Mouse (Mus musculus) macrophage (primary cell): ENCODE data around the gene Aldh1a7. TPM values are rescaled to one million over a fixed set of nuclear protein-coding genes. Genes with fewer than 3 reads are reported as not detected.

ENCODE experiments used
- H3K27ac ChIP-seq: fragments of 350-480 bp; formaldehyde crosslinking; 2 replicates; pipeline ENCODE4 v1.9.0; 2021
- H3K36me3 ChIP-seq: fragments of 350-480 bp; formaldehyde crosslinking; 2 replicates; pipeline ENCODE4 v1.9.0; 2021; ENCODE audit errors: inconsistent target
- H3K4me3 ChIP-seq: fragments of 350-480 bp; formaldehyde crosslinking; 2 replicates; pipeline ENCODE4 v1.9.0; 2021; ENCODE audit errors: inconsistent target
- H3K79me2 ChIP-seq: fragments of 350-480 bp; formaldehyde crosslinking; 2 replicates; pipeline ENCODE4 v1.9.0; 2021; ENCODE audit errors: inconsistent target
- WGBS: methylation state at CpG from one replicate; pipeline ENCODE4 v1.1.7; 2026; ENCODE audit warnings: inconsistent platforms; ENCODE audit not compliant: missing documents; 5-methylcytosine and 5-hydroxymethylcytosine counted together
- polyA plus RNA-seq: library from polyadenylated mRNA; stranded (reverse); fragments of 250-400 nt; gene quantifications from 3 replicates; pipeline ENCODE4 v1.2.4, GENCODE M21; 2018; ENCODE audit warnings: inconsistent platforms
- total RNA-seq, 78 experiments: library from RNA; depleted of rRNA; stranded (reverse); fragments of 250-400 nt; gene quantifications; 1 replicate in 9 of 78; 2 replicates in 24 of 78; 3 replicates in 43 of 78; 4 replicates in 2 of 78; pipeline ENCODE4 v1.2.4; 2018; ENCODE audit warnings: inconsistent platforms in 56 of 78

Aldh1a7 gene
- total RNA-seq (2018; cell fraction: chromatin; rRNA removed): under 1 TPM in 1 of 26 experiments, not detected in 25; 0.32 TPM
- not detected for total RNA-seq (2018; cell fraction: cytosol; rRNA removed)
- total RNA-seq (2018; cell fraction: nucleus; rRNA removed): not detected
- not detected in 3 replicates for polyA plus RNA-seq

GRCm38 (mm10) chr19:20727381-20727780 lies at the start of gene Aldh1a7:
Gene Aldh1a7 (minus strand): TSS chr19:20727562.
- no peaks in the 10 kb centered on the region for H3K79me2 ChIP-seq
- no peaks in the 10 kb centered on the region for H3K36me3 ChIP-seq
- 87% methylated on average over 2 of the region's 2 CpGs for WGBS
- H3K4me3 ChIP-seq: no peak within 1 kb of the TSS
- H3K27ac ChIP-seq: no peak within 1 kb of the TSS

GRCm38 (mm10) chr19:20775681-20776080 lies 48.3 kb upstream of the Aldh1a7 start:
- WGBS: 95% methylated on average over 2 of the region's 2 CpGs
- Histone ChIP-seq H3K27ac (no peak overlapping the region), H3K79me2 (no peaks in the 10 kb centered on the region), H3K36me3 (no peaks in the 10 kb centered on the region), H3K4me3 (no peak overlapping the region)

- 90% methylated on average over 7 of the region's 7 CpGs for WGBS
- Histone ChIP-seq H3K27ac (no peak overlapping the region), H3K36me3 (no peaks in the 10 kb centered on the region), H3K4me3 (no peak overlapping the region), H3K79me2 (no peaks in the 10 kb centered on the region)
Observed at GRCm38 (mm10) chr19:20773941-20774340, 46.6 kb upstream of the Aldh1a7 start.

GRCm38 (mm10) chr19:20764214-20764613 lies 36.9 kb upstream of the Aldh1a7 start:
- H3K36me3 ChIP-seq: no peaks in the 10 kb centered on the region
- no peak overlapping the region for H3K4me3 ChIP-seq
- WGBS: 57% methylated on average over 1 of the region's 1 CpGs
- H3K27ac ChIP-seq: no peak overlapping the region
- H3K79me2 ChIP-seq: no peaks in the 10 kb centered on the region

GRCm38 (mm10) chr19:20761675-20762426 lies 34.5 kb upstream of the Aldh1a7 start:
- 85% methylated on average over 4 of the region's 4 CpGs for WGBS
- Histone ChIP-seq H3K79me2 (no peaks in the 10 kb centered on the region), H3K36me3 (no peaks in the 10 kb centered on the region), H3K4me3 (no peak overlapping the region), H3K27ac (no peak overlapping the region)

- no peaks in the 10 kb centered on the region for H3K36me3 ChIP-seq
- no peak overlapping the region for H3K27ac ChIP-seq
- no peak overlapping the region for H3K4me3 ChIP-seq
- 53% methylated on average over 3 of the region's 3 CpGs for WGBS
- H3K79me2 ChIP-seq: no peaks in the 10 kb centered on the region
Observed at GRCm38 (mm10) chr19:20761119-20761518, 33.8 kb upstream of the Aldh1a7 start.

GRCm38 (mm10) chr19:20744630-20745029 lies 17.3 kb upstream of the Aldh1a7 start:
- no peaks in the 10 kb centered on the region for H3K36me3 ChIP-seq
- H3K27ac ChIP-seq: no peak overlapping the region
- 100% methylated on average over 1 of the region's 1 CpGs for WGBS
- H3K4me3 ChIP-seq: no peak overlapping the region
- H3K79me2 ChIP-seq: no peaks in the 10 kb centered on the region

- WGBS: 91% methylated on average over 1 of the region's 1 CpGs
- Histone ChIP-seq H3K27ac (no peak overlapping the region), H3K4me3 (no peak overlapping the region), H3K79me2 (no peaks in the 10 kb centered on the region), H3K36me3 (no peaks in the 10 kb centered on the region)
Observed at GRCm38 (mm10) chr19:20728278-20728677, 916 bp upstream of the Aldh1a7 start.

- Histone ChIP-seq H3K4me3 (no peak overlapping the region), H3K79me2 (no peaks in the 10 kb centered on the region), H3K36me3 (no peaks in the 10 kb centered on the region), H3K27ac (no peak overlapping the region)
- WGBS: 92% methylated on average over 2 of the region's 2 CpGs
Observed at GRCm38 (mm10) chr19:20722913-20723312, 4.4 kb downstream of the Aldh1a7 start.

- H3K79me2 ChIP-seq: no peaks in the 10 kb centered on the region
- H3K36me3 ChIP-seq: no peaks in the 10 kb centered on the region
- no peak overlapping the region for H3K4me3 ChIP-seq
- no peak overlapping the region for H3K27ac ChIP-seq
- WGBS: 83% methylated on average over 2 of the region's 2 CpGs
Observed at GRCm38 (mm10) chr19:20720298-20720697, 7.1 kb downstream of the Aldh1a7 start.

- Histone ChIP-seq H3K79me2 (no peaks in the 10 kb centered on the region), H3K4me3 (no peak overlapping the region), H3K27ac (no peak overlapping the region), H3K36me3 (no peaks in the 10 kb centered on the region)
- 96% methylated on average over 3 of the region's 3 CpGs for WGBS
Observed at GRCm38 (mm10) chr19:20715617-20716016, 11.7 kb downstream of the Aldh1a7 start.

- WGBS: 89% methylated on average over 1 of the region's 1 CpGs
- Histone ChIP-seq H3K79me2 (no peaks in the 10 kb centered on the region), H3K4me3 (no peak overlapping the region), H3K36me3 (no peaks in the 10 kb centered on the region), H3K27ac (no peak overlapping the region)
Observed at GRCm38 (mm10) chr19:20715093-20715492, 12.3 kb downstream of the Aldh1a7 start.

GRCm38 (mm10) chr19:20714543-20714942 lies 12.8 kb downstream of the Aldh1a7 start:
- H3K36me3 ChIP-seq: no peaks in the 10 kb centered on the region
- H3K79me2 ChIP-seq: no peaks in the 10 kb centered on the region
- no peak overlapping the region for H3K27ac ChIP-seq
- 90% methylated on average over 4 of the region's 4 CpGs for WGBS
- no peak overlapping the region for H3K4me3 ChIP-seq

GRCm38 (mm10) chr19:20707159-20707558 lies 20.2 kb downstream of the Aldh1a7 start:
- Histone ChIP-seq H3K4me3 (no peak overlapping the region), H3K27ac (no peak overlapping the region), H3K79me2 (no peaks in the 10 kb centered on the region), H3K36me3 (no peaks in the 10 kb centered on the region)

GRCm38 (mm10) chr19:20706747-20707146 lies 20.6 kb downstream of the Aldh1a7 start:
- Histone ChIP-seq H3K4me3 (no peak overlapping the region), H3K79me2 (no peaks in the 10 kb centered on the region), H3K36me3 (no peaks in the 10 kb centered on the region), H3K27ac (no peak overlapping the region)
- WGBS: 6% methylated on average over 4 of the region's 4 CpGs
